ENCODE assay signal across 7 mouse cellular contexts in genomic region chr8:128654365-128655099, GRCm38 (mm10). TPM values are rescaled to one million over a fixed set of nuclear protein-coding genes. Genes with fewer than 3 reads are reported as not detected.
A peak's percentile ranks its signal among the peaks of the same experiment; 100 is the strongest.
DNase-seq lines count a peak whose midpoint lies in the region; ATAC-seq and TF ChIP-seq lines count a peak whose summit lies in the region.

No protein-coding gene starts in this region.

- no peaks in the 10 kb centered on the region for H3K27me3 ChIP-seq in embryonic facial prominence, embryonic 10.5 days (replicated peaks; ENCODE audit: low read depth, poor library complexity, severe bottlenecking)
- no peaks in the 10 kb centered on the region for H3K27me3 ChIP-seq in heart, adult 2 months (ENCODE audit: control insufficient read depth, insufficient read depth, low read length)
- no peaks in the 10 kb centered on the region for H3K27me3 ChIP-seq in kidney, adult 2 months (replicated peaks; ENCODE audit: control insufficient read depth, insufficient read depth, low read length)
- no peaks in the 10 kb centered on the region for H3K27me3 ChIP-seq in limb, embryonic 12.5 days
- H3K27me3 ChIP-seq in midbrain, embryonic 13.5 days: no peaks in the 10 kb centered on the region
- H3K27me3 ChIP-seq in spleen, adult 2 months (ENCODE audit: control insufficient read depth, insufficient read depth, low read length): no peaks in the 10 kb centered on the region

- peak overlapping the region; percentile 61 for H3K4me2 ChIP-seq in limb, embryonic 12.5 days
- H3K4me2 ChIP-seq in midbrain, embryonic 13.5 days (replicated peaks): peak overlapping the region; percentile 58

- H3K9ac ChIP-seq in heart, adult 2 months (ENCODE audit: low read depth, low read length): peak overlapping the region; percentile 34
- peak overlapping the region; percentile 34 for H3K9ac ChIP-seq in limb, embryonic 12.5 days (replicated peaks)
- H3K9ac ChIP-seq in midbrain, embryonic 13.5 days (replicated peaks): peak overlapping the region; percentile 52

- peaks cover 3% of the 10 kb centered on the region; the same call in 1 of the 2 replicates for H3K9me3 ChIP-seq in embryonic facial prominence, embryonic 10.5 days
- no peaks in the 10 kb centered on the region for H3K9me3 ChIP-seq in limb, embryonic 12.5 days
- H3K9me3 ChIP-seq in midbrain, embryonic 13.5 days: no peaks in the 10 kb centered on the region

- intact Hi-C loops in heart, adult 2 months (cut with DNase I): loop anchor here (1.0 to 5.0 kb wide), 2 partner anchors 31 to 87 kb away; partner anchors contain the start of gene Itgb1

- no peaks in the 10 kb centered on the region for H3K36me3 ChIP-seq in embryonic facial prominence, embryonic 10.5 days (replicated peaks)
- H3K36me3 ChIP-seq in heart, adult 2 months (ENCODE audit: control insufficient read depth, insufficient read depth, low read length): no peaks in the 10 kb centered on the region
- H3K36me3 ChIP-seq in kidney, adult 2 months (ENCODE audit: control insufficient read depth, insufficient read depth, low read length): no peaks in the 10 kb centered on the region
- no peaks in the 10 kb centered on the region for H3K36me3 ChIP-seq in limb, embryonic 12.5 days
- no peaks in the 10 kb centered on the region for H3K36me3 ChIP-seq in midbrain, embryonic 13.5 days
- no peaks in the 10 kb centered on the region for H3K36me3 ChIP-seq in spleen, adult 2 months (ENCODE audit: control insufficient read depth, insufficient read depth, low read length)

- H3K4me1 ChIP-seq in embryonic facial prominence, embryonic 10.5 days: peaks cover 23% of the 10 kb centered on the region
- H3K4me1 ChIP-seq in heart, adult 2 months (ENCODE audit: control insufficient read depth, insufficient read depth, low read length): peaks cover 7% of the 10 kb centered on the region
- peaks cover 15% of the 10 kb centered on the region for H3K4me1 ChIP-seq in kidney, adult 2 months (ENCODE audit: control insufficient read depth, insufficient read depth, low read length)
- peaks cover 17% of the 10 kb centered on the region for H3K4me1 ChIP-seq in limb, embryonic 12.5 days (replicated peaks)
- H3K4me1 ChIP-seq in midbrain, embryonic 13.5 days (replicated peaks): peaks cover 11% of the 10 kb centered on the region
- H3K4me1 ChIP-seq in spleen, adult 2 months (ENCODE audit: control insufficient read depth, insufficient read depth, insufficient read length): no peaks in the 10 kb centered on the region; the same call in 1 of the 2 replicates

- H3K79me2 ChIP-seq in heart, adult 2 months (replicated peaks; ENCODE audit: control insufficient read depth, insufficient read depth, low read length): no peaks in the 10 kb centered on the region

- peak overlapping the region; percentile 88 for H3K27ac ChIP-seq in embryonic facial prominence, embryonic 10.5 days (replicated peaks)
- H3K27ac ChIP-seq in heart, adult 2 months: peak overlapping the region; percentile 86
- peak overlapping the region; percentile 94 for H3K27ac ChIP-seq in kidney, adult 2 months (ENCODE audit: insufficient read depth, low read depth, low read length)
- H3K27ac ChIP-seq in limb, embryonic 12.5 days: peak overlapping the region; percentile 87
- peak overlapping the region; percentile 76 for H3K27ac ChIP-seq in midbrain, embryonic 13.5 days
- H3K27ac ChIP-seq in spleen, adult 2 months (ENCODE audit: insufficient read depth, low read length): peak overlapping the region; percentile 72

- no peak for TF ChIP-seq CTCF in heart, adult 2 months (IDR thresholded peaks at IDR 0.05)
- TF ChIP-seq CTCF in kidney, adult 2 months (conservative IDR thresholded peaks at IDR 0.05; ENCODE audit: insufficient read depth, insufficient read length, low read depth, low read length): no peak
- no peak for TF ChIP-seq CTCF in spleen, adult 2 months (IDR thresholded peaks at IDR 0.05; ENCODE audit: extremely low read depth, insufficient read depth, insufficient read length, insufficient replicate concordance)

- peak; percentile 89 for ATAC-seq in limb, embryonic 12.5 days (ENCODE audit: insufficient number of reproducible peaks, insufficient read depth, low FRiP score, low TSS enrichment, low read depth)
- ATAC-seq in midbrain, embryonic 13.5 days: peak; percentile 94

- TF ChIP-seq POLR2A in heart, adult 2 months (IDR thresholded peaks at IDR 0.05; ENCODE audit: insufficient read depth, low read depth, low read length): peak; percentile 45; the same call in 1 of the 2 replicates
- TF ChIP-seq POLR2A in kidney, adult 2 months (IDR thresholded peaks at IDR 0.05; ENCODE audit: low read depth, low read length): no peak
- TF ChIP-seq POLR2A in spleen, adult 2 months (IDR thresholded peaks at IDR 0.05; ENCODE audit: low read depth, low read length): no peak

- H3K4me3 ChIP-seq in embryonic facial prominence, embryonic 10.5 days: peak overlapping the region; percentile 54
- H3K4me3 ChIP-seq in heart, adult 2 months: peak overlapping the region; percentile 49
- H3K4me3 ChIP-seq in kidney, adult 2 months (ENCODE audit: insufficient read depth, low read depth, low read length): peak overlapping the region; percentile 32
- H3K4me3 ChIP-seq in limb, embryonic 12.5 days (replicated peaks): peak overlapping the region; percentile 30
- H3K4me3 ChIP-seq in midbrain, embryonic 13.5 days (replicated peaks): peak overlapping the region; percentile 34
- peak overlapping the region; percentile 5; the same call in 1 of the 2 replicates for H3K4me3 ChIP-seq in spleen, adult 2 months (ENCODE audit: extremely low read depth, insufficient read depth, insufficient read length)

- no peak for TF ChIP-seq EP300 in heart, adult 2 months (IDR thresholded peaks at IDR 0.05; ENCODE audit: insufficient read depth, low read depth, low read length)

- DNase-seq in adrenal gland, postnatal 25 days: peak; percentile 67
- peak; percentile 81 for DNase-seq in embryonic facial prominence, embryonic 10.5 days (ENCODE audit: low spot score)
- peak; percentile 84 to 89 for DNase-seq in heart, adult 2 months
- peak; percentile 79 for DNase-seq in kidney, adult 2 months
- peak in 1 of 2 experiments; percentile 23 for DNase-seq in spleen, adult 2 months (ENCODE audit: low read depth in 1 of 2, low spot score in 2 of 2)

- WGBS in embryonic facial prominence, embryonic 10.5 days: 2% methylated on average over 16 of the region's 16 CpGs
- 3% methylated on average over 16 of the region's 16 CpGs for WGBS in heart, adult 2 months
- 7% methylated on average over 16 of the region's 16 CpGs for WGBS in kidney, adult 2 months
- WGBS in limb, embryonic 12.5 days: 2% methylated on average over 16 of the region's 16 CpGs
- under 1% methylated on average over 16 of the region's 16 CpGs for WGBS in midbrain, embryonic 13.5 days
- 13% methylated on average over 16 of the region's 16 CpGs for WGBS in spleen, adult 2 months

RNA-seq across cellular contexts. Expression of gene Itgb1, which starts 30.9 kb away (rescaled TPM):
- 286 and 300 TPM in 2 replicates for total RNA-seq in adrenal gland, postnatal 25 days (2021)
- 127 and 131 TPM in 2 replicates for polyA plus RNA-seq in embryonic facial prominence, embryonic 10.5 days (2016; fragmentation: Nextera tagmentation; extraction: Ambion mirVana)
- total RNA-seq in heart, adult 2 months (2021): 100 to 1,000 TPM; 338 to 365 TPM
- 80.5 and 178 TPM in 2 replicates for polyA plus RNA-seq in heart, adult 2 months (2012; rRNA removed)
- polyA plus RNA-seq in kidney, adult 2 months (2012; rRNA removed): 49.5 and 65.0 TPM in 2 replicates
- 202 and 215 TPM in 2 replicates for polyA plus RNA-seq in limb, embryonic 12.5 days (2016; fragmentation: Nextera tagmentation; extraction: Ambion mirVana)
- polyA plus RNA-seq in midbrain, embryonic 13.5 days (2015; fragmentation: Nextera tagmentation; extraction: Ambion mirVana): 79.3 and 86.3 TPM in 2 replicates
- 16.4 and 18.8 TPM in 2 replicates for polyA plus RNA-seq in spleen, adult 2 months (2012; rRNA removed)
